Mouse (Mus musculus): ENCODE data around the gene Auh. TPM values are rescaled to one million over a fixed set of nuclear protein-coding genes. Genes with fewer than 3 reads are reported as not detected.

The Auh gene
- total and polyA plus RNA-seq, 3 experiments, result 36.9 to 135 (median 119) TPM

DNA sequence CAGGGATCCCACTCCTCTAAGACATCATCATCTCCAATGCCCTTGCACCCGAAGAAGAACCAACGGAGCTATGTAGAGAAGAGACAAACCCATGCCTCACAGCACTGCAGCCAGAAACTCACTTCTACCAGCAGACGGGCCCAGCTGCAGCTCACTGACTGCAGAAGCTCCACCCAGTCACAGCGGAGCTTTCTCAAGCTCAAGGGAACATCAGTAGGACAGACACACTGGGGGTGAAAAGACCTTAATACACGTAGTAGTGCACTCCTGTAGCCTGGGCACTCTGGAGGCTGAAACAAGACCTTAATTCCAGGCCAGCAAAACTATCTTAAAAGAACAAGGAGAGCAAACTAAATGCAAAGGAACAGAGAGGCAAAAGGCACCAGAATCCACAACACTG lies 5.0 kb downstream of the Auh start:
- DNase-seq, result no peak

DNA sequence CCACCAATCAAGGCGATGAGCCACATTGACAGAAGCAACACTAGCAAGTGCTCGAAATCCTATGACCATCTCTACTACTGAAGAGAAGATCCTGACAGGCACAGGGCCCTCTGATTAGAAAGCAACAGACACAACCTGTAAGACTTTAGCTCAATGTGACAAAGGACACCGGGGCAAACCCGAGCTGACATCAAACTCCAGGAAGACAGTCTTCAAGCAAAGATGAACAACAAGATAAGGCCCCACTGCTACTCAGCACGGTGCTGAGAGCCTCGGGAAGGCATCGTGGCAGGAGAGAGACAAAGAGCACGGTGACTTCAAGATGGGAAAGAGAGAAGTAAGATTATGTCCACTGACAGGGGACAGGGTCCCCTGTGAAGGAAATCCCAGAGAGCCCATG lies 7.5 kb downstream of the Auh start:
- no peak for DNase-seq

DNA sequence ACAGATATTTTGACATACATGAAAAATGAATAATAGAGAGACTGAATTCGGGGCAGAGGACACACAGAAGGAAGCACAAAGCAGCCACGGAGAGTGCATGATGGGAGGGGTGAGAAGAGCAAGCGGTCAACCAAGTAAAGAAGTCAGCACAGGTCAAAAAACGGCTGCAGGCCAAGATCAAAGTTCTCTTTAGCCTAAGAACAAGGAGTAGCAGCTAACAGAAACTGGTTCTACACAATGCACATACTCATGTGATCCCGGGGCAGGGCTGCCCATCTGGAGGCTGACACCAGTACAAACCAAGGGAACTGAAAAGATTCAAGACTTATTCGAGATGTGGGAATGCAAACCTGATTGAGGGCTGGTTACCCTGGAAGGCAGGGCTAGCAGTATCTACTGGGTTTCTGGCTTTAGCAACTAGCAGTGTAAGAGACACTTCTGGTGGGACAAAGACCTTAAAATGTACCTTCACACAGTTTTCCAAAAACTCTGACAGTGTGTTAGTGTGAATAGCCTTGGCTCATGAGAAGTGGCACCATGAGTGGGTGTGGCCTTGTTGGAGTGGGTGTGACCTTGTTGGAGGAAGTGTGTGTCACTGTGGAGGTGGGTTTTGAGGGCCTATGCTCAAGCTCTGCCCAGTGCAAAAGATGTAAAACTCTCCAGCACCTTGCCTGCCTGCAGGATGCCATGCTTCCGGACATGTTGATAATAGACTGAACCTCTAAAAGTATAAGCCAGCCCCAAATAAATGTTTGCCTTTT lies 8.2 kb downstream of the Auh start:
- no peak for DNase-seq

DNA sequence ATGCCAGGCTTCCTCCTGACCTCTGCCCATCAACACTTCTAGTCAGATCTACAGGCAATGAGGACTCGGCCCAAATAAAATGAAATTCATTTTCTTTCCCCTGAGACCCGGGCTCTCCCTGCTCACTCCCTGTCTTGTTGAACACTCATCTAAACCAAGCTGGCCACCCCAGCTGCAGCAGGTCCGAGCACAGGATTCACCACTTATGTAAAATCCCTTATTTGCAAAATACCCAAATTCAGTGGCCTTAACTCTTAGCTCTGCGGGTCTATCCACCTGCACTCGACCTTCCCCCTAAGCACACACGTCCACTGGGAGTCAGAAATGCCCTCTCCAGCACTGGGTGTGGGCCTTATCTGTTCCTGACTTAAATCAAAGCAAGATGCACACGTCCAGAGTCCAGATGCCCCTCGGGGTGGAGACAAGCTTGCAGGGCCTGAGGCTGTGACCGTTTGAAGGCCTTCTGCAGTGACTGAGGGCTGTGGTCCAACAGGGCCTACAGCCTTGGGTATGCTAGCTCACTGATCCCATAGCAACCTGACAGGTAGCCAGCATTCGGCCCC lies 9.6 kb downstream of the Auh start:
- no peak for DNase-seq

DNA sequence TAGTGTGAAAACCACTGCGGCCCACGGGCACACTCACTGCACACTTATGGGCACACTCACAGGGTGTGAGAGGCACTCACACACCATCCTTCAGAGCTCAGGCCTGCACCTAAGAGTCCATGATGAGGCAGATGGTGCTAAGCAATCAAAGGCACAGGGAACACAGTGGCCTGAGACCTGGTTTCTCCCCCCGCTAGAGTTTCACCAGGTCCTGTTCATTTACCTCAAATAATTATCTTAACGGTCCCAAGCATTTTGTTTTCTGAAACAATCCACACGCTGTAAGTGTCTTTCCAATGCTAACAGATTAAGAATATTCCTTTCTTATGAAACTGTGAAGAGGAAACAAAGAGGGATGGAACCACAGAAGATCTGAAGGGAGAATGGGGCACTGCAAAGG lies 11.1 kb downstream of the Auh start:
- DNase-seq, result no peak

DNA sequence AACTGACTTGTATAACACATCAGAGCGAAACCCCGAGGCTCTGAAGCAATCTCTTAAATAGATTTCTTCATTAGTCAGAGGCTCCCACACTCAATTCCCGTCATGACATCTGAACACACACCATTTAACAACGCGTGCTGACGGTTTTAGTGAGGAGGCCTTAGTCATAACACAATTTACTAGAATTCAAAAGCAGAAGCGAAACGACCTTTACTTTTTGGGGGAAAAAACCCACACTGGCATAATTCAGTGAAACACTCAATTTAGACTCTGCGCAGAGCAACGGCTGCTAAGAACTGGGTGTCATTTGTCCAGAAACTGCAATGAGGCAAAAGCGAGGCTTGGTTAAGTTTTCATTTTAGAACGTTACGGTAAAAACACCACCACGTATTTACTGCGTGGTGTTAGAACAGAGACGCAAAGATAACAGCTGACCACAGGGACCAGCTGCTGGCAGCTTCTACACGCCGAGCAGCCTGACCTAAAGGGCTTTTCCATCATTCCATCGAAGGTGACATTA lies 14.8 kb downstream of the Auh start:
- DNase-seq, result no peak

DNA sequence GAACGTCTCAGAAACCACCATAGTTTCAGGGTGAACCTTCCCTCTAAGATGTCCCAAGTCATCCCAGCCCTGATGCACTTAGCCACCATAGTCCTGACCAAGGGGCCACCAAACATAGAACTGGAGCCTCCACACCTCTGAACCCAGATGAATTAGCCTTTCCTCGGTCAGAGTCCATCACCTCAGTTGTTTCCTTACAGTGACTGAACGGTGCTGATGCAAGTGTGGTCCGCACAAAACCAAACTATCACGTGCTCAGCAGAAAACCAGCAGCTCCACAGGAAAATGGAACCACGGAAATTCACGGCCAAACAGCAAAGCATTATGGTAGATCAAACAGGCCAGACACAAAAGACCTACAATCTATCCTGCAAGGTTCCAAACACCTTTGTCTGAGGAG lies 15.6 kb downstream of the Auh start:
- DNase-seq, result no peak

DNA sequence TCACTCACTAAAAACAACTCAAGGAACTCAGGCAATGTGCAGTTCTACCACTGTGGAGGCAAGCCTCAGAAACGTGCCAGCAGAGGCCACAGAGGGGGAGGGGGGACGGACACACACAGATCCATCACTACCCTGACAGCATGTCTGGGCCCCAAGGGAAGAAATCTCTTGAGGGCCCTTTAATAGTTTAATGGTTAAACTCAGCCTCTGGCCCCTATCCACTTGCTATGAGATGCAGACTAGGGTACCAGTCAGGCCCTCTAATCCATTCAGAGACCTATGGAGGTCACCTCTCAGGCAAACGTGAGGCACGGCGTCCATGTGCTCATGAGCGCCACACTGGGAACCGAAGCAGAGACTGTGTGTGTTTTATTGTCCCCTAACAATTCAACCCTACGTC lies 17.0 kb downstream of the Auh start:
- DNase-seq, result peak; percentile 63

DNA sequence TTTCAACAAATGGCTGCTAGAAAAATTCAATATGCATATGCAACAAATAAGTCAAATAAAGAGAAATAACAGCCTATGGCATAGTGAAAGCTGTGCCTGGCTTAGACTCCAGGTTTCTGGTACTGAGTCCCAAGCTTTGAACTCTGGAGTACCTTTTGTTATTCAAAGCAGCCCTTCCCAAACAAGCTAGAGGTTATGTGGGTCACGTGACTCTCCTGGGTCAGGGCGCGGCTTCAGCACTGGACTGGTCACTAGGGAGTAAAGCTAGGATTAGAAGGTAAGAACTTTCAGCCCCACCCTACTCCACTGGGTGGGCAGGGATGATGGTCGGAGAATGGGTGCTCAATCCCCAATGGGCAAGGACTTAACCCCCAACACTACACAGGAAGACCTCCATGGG lies 18.2 kb downstream of the Auh start:
- DNase-seq, result no peak

DNA sequence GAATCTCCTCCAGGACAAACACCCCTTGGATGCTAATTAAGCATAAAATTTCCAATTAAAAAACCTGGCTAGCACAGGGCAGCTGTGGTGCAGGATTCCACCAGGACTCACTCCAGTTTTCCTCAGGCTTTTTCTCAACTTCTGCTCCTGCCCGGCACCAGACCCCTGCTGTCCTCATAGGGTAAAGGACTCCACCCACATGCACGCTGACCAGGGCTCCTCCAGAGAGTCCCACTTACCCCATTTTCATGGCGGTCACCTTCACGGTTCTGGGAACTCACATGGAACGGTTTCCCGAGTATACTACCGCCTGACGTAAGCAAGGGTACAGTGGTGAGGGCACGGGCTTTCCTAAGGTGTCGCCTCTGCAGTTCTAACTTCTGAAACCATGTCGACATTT lies 23.2 kb downstream of the Auh start:
- no peak for DNase-seq

DNA sequence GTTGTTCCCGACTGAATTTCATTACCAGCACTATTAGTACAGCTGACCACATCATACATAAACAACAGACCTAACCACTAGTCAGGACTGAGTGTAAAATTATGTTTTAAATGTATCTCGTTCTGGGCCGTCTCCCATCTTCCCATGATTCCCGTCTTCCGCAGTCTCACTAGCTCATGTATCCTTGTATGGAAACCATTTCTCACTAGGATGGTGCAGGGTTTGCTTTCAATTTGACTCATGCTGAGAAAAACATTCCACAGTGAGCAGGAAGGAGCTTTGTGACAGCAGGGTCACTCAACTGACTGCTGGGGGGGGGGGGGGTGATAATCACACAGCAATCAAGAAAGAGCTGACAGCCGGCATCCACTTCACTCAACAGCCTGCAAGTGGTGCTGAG lies 25.3 kb downstream of the Auh start:
- DNase-seq, result no peak

DNA sequence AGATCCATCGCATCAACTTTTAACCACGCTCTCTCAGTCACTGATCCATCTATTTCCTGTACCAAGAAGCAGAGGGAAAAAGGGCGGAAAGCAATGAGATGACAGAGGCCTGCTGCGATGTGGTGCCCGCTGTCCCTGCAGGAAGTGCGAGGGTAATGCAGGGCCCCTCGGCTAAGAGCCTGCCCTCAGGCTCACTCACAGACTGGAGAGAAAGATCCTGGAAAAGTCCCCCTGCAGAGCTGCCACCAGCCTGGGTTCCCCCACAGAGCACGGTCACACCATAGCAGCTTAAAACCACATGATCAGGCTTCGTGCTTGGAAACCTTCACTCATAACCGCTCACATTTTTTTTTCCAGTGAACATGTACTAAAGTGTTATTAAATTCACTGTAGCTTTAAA lies 25.7 kb downstream of the Auh start:
- DNase-seq, result no peak

DNA sequence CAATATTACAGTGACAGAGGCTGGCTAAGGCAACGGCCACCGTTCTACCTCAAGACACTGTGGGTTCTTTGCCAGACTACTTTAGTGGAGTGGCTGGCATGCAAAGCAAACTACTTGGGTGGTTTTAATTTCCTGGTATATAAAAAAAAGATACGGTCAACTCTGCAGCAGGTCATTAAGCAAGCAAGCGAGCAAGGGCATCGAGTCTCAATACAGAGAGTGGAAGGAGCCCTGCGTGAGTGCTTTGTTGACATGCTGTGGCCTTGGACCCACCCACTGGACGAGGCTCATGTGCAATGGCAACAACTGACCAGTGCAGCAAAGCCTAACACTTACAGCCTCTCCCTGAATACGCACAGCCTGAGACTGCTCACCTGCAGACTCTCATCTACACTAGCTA lies 27.0 kb downstream of the Auh start:
- DNase-seq, result no peak

DNA sequence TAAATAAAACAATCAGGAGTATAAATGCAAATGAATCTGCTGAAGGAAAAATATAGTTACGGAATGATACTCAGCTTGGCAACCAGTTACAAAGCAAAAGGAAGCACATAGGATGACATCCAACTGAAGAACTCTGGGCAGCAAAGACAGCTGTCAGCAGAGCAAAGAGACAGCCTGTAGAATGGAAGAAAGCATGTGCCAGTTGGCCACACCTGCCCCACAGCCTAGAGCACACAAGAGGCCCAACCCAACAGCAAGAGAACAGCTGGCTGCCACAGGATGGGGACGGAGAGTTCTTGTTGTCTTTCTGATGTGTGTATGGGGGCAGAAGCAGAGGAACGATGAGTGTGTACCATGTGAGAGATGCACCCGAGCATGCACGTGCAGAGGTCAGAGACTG lies 29.8 kb downstream of the Auh start:
- DNase-seq, result no peak

DNA sequence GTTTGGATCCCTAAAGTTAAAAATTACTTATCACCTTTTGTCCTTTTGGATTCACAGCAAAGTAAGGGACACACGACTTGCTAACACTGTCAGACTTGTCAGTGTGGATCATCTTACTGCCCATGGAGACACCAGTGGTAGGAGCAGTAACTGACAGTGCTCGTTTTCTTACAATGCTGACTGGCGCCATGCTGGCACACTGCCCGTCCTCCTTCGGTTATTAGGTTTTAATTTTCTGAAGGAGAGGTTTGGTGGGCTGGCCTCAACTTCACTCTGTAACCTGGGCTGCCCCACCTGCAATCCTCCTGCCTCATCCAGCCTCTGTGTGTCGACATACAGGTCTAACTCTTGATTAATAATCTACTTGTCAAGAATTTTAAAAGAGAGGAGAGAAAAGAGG lies 31.7 kb downstream of the Auh start:
- no peak for DNase-seq

DNA sequence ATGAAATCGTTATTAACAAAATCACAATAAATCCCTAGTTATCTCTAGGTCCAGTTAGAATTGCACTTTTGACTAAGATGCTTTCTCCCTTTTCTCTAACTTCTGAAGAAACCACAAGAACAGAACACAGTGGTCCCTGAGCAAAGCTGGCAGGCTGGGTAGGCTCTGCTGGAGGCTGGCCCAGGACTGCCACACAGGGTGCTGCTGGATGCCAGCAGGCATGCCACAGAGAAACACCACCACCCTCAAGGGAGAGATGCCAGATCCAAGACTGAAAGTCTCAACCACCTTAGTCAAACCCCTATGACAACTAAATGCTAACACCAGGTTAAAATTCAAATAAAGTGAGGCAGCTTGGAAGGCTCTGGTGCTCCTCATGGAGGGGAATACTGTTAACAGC lies 36.7 kb downstream of the Auh start:
- DNase-seq, result peak; percentile 59

DNA sequence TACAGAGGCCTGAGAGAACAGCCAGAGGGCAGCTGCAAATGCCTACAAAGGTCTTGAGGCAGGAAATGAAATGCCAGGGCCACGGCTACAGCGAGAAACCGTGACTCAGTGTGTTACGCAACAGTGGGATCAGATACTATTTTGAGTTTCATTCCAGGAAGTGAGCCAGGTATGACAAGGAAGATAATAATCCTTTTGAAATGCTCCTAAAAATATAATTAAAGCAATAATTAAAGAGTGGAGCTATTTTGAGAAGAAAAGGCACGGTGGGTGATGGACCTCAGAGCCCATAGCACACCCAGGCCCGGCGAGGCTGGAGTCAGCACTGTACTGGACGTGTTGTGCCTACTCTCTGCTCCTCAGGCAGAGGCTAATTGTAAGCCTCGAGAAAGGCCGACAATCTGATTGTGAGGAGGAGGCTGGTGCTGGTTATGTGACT lies 37.4 kb downstream of the Auh start:
- peak; percentile 92 for DNase-seq

DNA sequence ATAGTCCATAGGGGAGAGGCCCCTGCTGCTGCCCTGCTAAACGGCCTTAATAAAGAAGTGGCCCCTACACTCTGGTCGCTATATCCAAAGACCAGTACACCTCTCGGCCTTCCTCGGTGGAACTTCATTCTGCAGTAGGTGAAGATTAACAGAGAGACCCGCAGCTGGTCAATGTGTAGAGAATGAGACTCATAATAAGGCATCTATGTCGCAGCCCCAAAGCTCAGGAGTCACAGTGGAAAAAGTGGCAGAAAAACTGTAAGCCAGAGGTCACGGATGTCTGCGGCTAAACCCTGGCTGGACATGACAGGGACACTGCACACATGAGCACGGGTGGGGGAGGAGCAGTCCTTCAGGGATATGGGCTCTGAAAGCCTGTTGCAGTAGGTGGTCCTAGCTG lies 39.2 kb downstream of the Auh start:
- no peak for DNase-seq

DNA sequence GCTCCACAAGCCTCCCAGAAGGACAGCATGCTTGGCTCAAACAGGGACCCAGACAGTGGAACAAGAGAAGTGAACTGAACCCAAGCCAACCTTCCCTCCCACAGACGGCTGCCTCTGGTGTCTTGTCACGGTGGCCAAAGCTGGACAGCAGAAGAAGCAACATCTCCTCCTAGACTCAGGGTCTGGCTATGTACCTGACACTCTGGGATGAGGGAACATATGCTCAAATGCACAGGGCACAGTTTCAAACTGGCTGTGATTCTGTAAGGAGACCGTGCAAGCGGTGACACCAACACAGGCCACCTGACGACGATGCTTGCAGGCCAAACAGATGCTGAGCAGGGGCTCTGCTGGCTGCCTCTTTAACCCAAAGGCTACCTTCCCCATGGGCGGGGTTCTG lies 42.7 kb downstream of the Auh start:
- no peak for DNase-seq

DNA sequence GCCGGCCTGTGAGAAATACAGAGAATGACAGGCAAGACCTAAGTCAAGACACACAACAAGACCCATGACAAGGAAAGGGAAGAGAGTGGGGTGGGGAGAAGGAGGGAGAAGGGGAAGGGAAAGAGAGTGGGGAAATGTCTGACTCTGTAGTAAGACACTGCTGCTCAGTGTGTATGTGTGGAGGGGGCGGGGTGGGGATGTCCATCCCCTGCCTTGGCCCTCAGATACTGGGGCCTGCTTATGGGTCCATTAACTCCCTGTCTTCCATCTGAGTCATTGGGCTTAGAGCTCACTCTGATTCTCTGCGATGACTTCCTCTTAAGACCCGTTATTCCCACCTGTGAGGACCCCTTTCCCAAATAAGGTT lies 45.5 kb downstream of the Auh start:
- DNase-seq, result no peak

DNA sequence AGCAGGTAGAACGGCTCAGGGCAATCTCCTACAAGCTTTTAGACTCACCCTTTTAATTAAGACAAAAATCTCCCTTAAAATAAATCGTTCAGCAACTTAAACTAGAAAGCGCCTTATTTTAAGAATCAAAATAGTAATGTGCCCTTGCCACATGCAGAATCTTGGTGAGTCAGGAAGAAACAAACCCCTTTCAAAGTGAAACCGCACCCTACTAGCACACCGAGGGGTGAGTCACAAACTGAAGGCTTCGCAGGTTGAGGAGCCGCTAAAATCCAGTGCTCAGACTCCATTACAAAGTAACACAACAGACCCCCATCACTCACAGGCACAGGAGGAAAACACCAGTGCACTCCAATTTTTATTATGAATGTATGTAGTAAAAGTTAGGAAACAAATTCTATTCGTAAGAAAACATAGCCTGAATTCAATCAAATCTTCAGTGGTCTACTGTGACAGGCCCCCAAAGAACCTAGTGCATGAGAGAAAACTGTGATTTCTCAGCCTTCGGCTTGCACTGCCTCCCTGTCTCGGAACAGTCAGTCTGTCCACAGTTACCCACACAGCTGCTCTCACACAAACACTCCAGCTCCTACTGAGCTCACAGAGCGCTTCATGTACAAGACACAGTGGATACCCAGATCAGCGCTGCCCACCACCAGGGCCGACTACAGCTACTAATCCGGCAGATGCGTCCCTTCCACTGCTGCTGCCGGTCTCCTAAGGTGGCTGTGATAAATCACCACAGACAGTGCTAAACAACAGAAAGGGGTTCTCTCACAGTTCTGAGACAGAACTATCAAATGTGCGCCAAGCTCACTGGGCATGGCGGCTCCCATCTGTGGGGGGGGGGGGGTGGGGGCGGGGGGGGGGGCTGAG lies 46.2 kb downstream of the Auh start:
- DNase-seq, result no peak

DNA sequence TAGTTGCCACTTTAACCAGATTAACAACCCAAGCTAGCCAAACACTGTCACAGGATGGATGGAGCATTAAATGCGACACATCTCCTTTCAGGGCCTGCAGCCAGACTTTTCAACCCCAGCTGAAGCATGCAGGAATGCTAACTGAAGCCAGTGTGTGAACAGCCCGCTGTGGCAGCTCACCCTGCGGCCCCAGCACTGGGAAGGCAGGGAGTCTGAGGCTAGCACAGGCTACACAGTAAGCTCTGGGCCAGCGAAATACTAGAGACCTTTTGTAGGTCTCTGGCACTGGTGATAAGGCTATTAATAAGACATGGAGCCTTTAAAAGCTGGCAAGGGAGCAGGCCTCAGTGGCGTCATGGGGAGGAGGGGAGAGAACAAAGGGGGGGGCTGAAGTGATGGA lies 49.1 kb downstream of the Auh start:
- no peak for DNase-seq

DNA sequence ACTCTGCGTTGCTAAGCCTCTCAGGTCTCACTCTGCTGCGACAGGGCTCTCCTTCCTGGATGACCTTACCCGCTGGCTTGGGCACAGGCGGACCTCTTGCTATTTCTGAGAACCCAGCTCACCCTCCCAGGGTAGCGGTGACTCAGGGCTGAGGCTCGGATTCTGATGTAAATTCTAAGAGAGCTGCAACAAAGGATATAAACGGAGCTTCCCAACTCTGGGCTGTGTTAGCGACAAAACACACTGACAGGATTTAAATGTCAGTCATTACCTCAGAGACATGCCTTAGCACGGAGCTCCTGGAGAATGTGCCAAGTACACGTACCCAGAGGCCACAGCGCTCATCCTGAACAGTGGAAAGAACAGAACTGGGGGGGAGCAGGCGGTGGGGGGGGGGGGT lies 49.6 kb downstream of the Auh start:
- peak; percentile 81 for DNase-seq
